Mouse (Mus musculus) natural killer cell, adult 2 months (primary cell): ENCODE data around the gene Cfap43.

Source experiments
- DNase-seq, 2 experiments: peaks; one replicate each; pipeline ENCODE4 v3.0.0; 2022; ENCODE audit warnings: low spot score in 2 of 2

The Cfap43 gene

GRCm38 (mm10) chr19:47710376-47710775 is 208.7 kb downstream of the Cfap43 start:
- DNase-seq = no peak

- DNase-seq = no peak
These were observed 213.2 kb downstream of the Cfap43 start for GRCm38 (mm10) chr19:47705772-47706309.

- DNase-seq = no peak
These were observed 213.9 kb downstream of the Cfap43 start for GRCm38 (mm10) chr19:47705080-47705771.

- DNase-seq = no peak
These were observed 218.6 kb downstream of the Cfap43 start for GRCm38 (mm10) chr19:47700509-47700908.

GRCm38 (mm10) chr19:47699743-47700142 is 219.3 kb downstream of the Cfap43 start:
- DNase-seq = no peak

GRCm38 (mm10) chr19:47698266-47698665 is 220.8 kb downstream of the Cfap43 start:
- no peak for DNase-seq

- no peak for DNase-seq
These were observed 222.0 kb downstream of the Cfap43 start for GRCm38 (mm10) chr19:47697067-47697466.

- no peak for DNase-seq
These were observed 222.7 kb downstream of the Cfap43 start for GRCm38 (mm10) chr19:47696411-47696810.

- no peak for DNase-seq
These were observed 223.4 kb downstream of the Cfap43 start for GRCm38 (mm10) chr19:47695725-47696124.

- no peak for DNase-seq
These were observed 227.1 kb downstream of the Cfap43 start, which contains the start of gene Col17a1 for GRCm38 (mm10) chr19:47691994-47692393. Gene Col17a1, minus strand, starts transcription at chr19:47692094.

- no peak for DNase-seq
These were observed 229.5 kb downstream of the Cfap43 start for GRCm38 (mm10) chr19:47689592-47689991.
